Mouse (Mus musculus) liver, embryonic 13.5 days (tissue): ENCODE measurements around the gene N4bp2l1. TPM values are rescaled to one million over a fixed set of nuclear protein-coding genes. Genes with fewer than 3 reads are reported as not detected.
A peak's percentile ranks its signal among the peaks of the same experiment; 100 is the strongest.

Source experiments
- ATAC-seq: fragments of 200-750 bp; cut with Nextera tagmentation; 2 replicates; pipeline ENCODE4 v1.8.0; 2017; ENCODE audit warnings: low read depth, mild to moderate bottlenecking, moderate number of reproducible peaks, moderate library complexity
- DNase-seq: peaks from one replicate; pipeline ENCODE4 v3.0.0; 2022
- H3K27ac ChIP-seq: fragments of 300-500 bp; sonication (generic); 2 replicates; pipeline ENCODE4 v1.5.1; 2015; ENCODE audit warnings: moderate library complexity, mild to moderate bottlenecking, inconsistent platforms
- H3K27me3 ChIP-seq: fragments of 300-500 bp; sonication (generic); 2 replicates; pipeline ENCODE4 v1.6.1; 2015; ENCODE audit warnings: mild to moderate bottlenecking, inconsistent platforms
- H3K36me3 ChIP-seq: fragments of 300-500 bp; sonication (generic); 2 replicates; pipeline ENCODE4 v1.6.1; 2015; ENCODE audit warnings: mild to moderate bottlenecking, inconsistent platforms
- H3K4me1 ChIP-seq: fragments of 300-500 bp; sonication (generic); replicated peaks from 2 replicates; pipeline ENCODE4 v1.6.1; 2015; ENCODE audit warnings: inconsistent platforms
- H3K4me2 ChIP-seq: fragments of 300-500 bp; sonication (generic); 2 replicates; pipeline ENCODE4 v1.6.1; 2015; ENCODE audit warnings: inconsistent platforms, mild to moderate bottlenecking, moderate library complexity
- H3K4me3 ChIP-seq: fragments of 300-500 bp; sonication (generic); replicated peaks from 2 replicates; pipeline ENCODE4 v1.5.1; 2015; ENCODE audit warnings: mild to moderate bottlenecking, inconsistent platforms
- H3K9ac ChIP-seq: fragments of 300-500 bp; sonication (generic); 2 replicates; pipeline ENCODE4 v1.6.1; 2015; ENCODE audit warnings: mild to moderate bottlenecking, inconsistent platforms
- H3K9me3 ChIP-seq: fragments of 300-500 bp; sonication (generic); replicated peaks from 2 replicates; pipeline ENCODE4 v1.6.1; 2016; ENCODE audit warnings: inconsistent platforms
- WGBS: fragments of 180-500 bp; shearing (Covaris S2); methylation state at CpG from one replicate; pipeline ENCODE4 v1.1.7; 2015; ENCODE audit not compliant: insufficient replicate concordance; 5-methylcytosine and 5-hydroxymethylcytosine counted together
- polyA plus RNA-seq: library from polyadenylated mRNA; unstranded; fragments of >200 nt; fragmentation: Nextera tagmentation; extraction: Ambion mirVana; gene quantifications from 2 replicates; pipeline ENCODE4 v1.2.1, GENCODE M21; 2015

The N4bp2l1 gene
- polyA plus RNA-seq, 1 experiment from 2014 or later = 8.5 TPM

GRCm38 (mm10) chr5:150583181-150583580 is 13.8 kb downstream of the N4bp2l1 start:
- DNase-seq (no peak), ATAC-seq (no peak)
- no peaks in the 10 kb centered on the region for H3K36me3 ChIP-seq
- no peak overlapping the region for H3K4me2 ChIP-seq
- H3K4me1 ChIP-seq = peaks cover 67% of the 10 kb centered on the region
- WGBS = 70% methylated on average over 5 of the region's 5 CpGs
- no peak overlapping the region; the same call in 1 of the 2 replicates for H3K27ac ChIP-seq
- no peaks in the 10 kb centered on the region for H3K9me3 ChIP-seq
- H3K27me3 ChIP-seq = no peaks in the 10 kb centered on the region
- no peak overlapping the region for H3K9ac ChIP-seq
- no peak overlapping the region for H3K4me3 ChIP-seq

- ATAC-seq = no peak
- Histone ChIP-seq H3K4me3 (no peak overlapping the region), H3K27me3 (no peaks in the 10 kb centered on the region), H3K27ac (no peak overlapping the region), H3K36me3 (no peaks in the 10 kb centered on the region), H3K4me1 (peaks cover 81% of the 10 kb centered on the region), H3K9me3 (no peaks in the 10 kb centered on the region), H3K4me2 (no peak overlapping the region), H3K9ac (no peak overlapping the region)
- WGBS = 70% methylated on average over 6 of the region's 6 CpGs
- DNase-seq = no peak
Measured at GRCm38 (mm10) chr5:150581180-150581579, 15.8 kb downstream of the N4bp2l1 start.

- peak overlapping the region; percentile 31 for H3K9ac ChIP-seq
- DNase-seq (peak; percentile 73), ATAC-seq (peak; percentile 96)
- 0 out of 2 replicates have a peak, but pooled peaks cover 4% of the 10 kb centered on the region for H3K36me3 ChIP-seq
- H3K4me2 ChIP-seq = peak overlapping the region; percentile 61
- H3K27me3 ChIP-seq = no peaks in the 10 kb centered on the region
- H3K27ac ChIP-seq = peak overlapping the region; percentile 94
- peaks cover 68% of the 10 kb centered on the region for H3K4me1 ChIP-seq
- peak overlapping the region; percentile 23 for H3K4me3 ChIP-seq
- WGBS = 16% methylated on average over 6 of the region's 6 CpGs
- no peaks in the 10 kb centered on the region for H3K9me3 ChIP-seq
Measured at GRCm38 (mm10) chr5:150578613-150579171, 18.3 kb downstream of the N4bp2l1 start.

GRCm38 (mm10) chr5:150576832-150577231 is 20.2 kb downstream of the N4bp2l1 start:
- ATAC-seq (no peak), DNase-seq (no peak)
- Histone ChIP-seq H3K27ac (peak overlapping the region; percentile 94), H3K9ac (no peak overlapping the region), H3K9me3 (no peaks in the 10 kb centered on the region), H3K4me3 (no peak overlapping the region), H3K27me3 (no peaks in the 10 kb centered on the region), H3K36me3 (peaks cover 18% of the 10 kb centered on the region), H3K4me1 (peaks cover 57% of the 10 kb centered on the region), H3K4me2 (no peak overlapping the region)
- WGBS = 80% methylated on average over 11 of the region's 11 CpGs

GRCm38 (mm10) chr5:150574885-150575284 is 22.1 kb downstream of the N4bp2l1 start:
- Histone ChIP-seq H3K27ac (no peak overlapping the region), H3K9ac (no peak overlapping the region), H3K27me3 (no peaks in the 10 kb centered on the region), H3K36me3 (peaks cover 35% of the 10 kb centered on the region), H3K9me3 (no peaks in the 10 kb centered on the region), H3K4me3 (no peak overlapping the region), H3K4me1 (peaks cover 40% of the 10 kb centered on the region), H3K4me2 (no peak overlapping the region)
- WGBS = 72% methylated on average over 5 of the region's 5 CpGs
- DNase-seq (no peak), ATAC-seq (no peak)

GRCm38 (mm10) chr5:150574403-150574802 is 22.6 kb downstream of the N4bp2l1 start:
- 84% methylated on average over 3 of the region's 3 CpGs for WGBS

GRCm38 (mm10) chr5:150570496-150571219 is 26.3 kb downstream of the N4bp2l1 start:
- Histone ChIP-seq H3K9me3 (no peaks in the 10 kb centered on the region), H3K36me3 (peaks cover 72% of the 10 kb centered on the region), H3K4me1 (no peaks in the 10 kb centered on the region), H3K27ac (no peak overlapping the region), H3K4me2 (no peak overlapping the region), H3K27me3 (no peaks in the 10 kb centered on the region), H3K9ac (no peak overlapping the region), H3K4me3 (no peak overlapping the region)
- ATAC-seq (no peak), DNase-seq (no peak)
- 90% methylated on average over 11 of the region's 11 CpGs for WGBS

More at GRCm38 (mm10) chr5:150574403-150574802, 22.6 kb downstream of the N4bp2l1 start:
- Histone ChIP-seq H3K27me3 (no peaks in the 10 kb centered on the region), H3K4me3 (no peak overlapping the region), H3K4me2 (no peak overlapping the region), H3K4me1 (peaks cover 36% of the 10 kb centered on the region), H3K36me3 (peaks cover 39% of the 10 kb centered on the region), H3K9ac (no peak overlapping the region), H3K27ac (no peak overlapping the region), H3K9me3 (no peaks in the 10 kb centered on the region)
- ATAC-seq (no peak), DNase-seq (no peak)

GRCm38 (mm10) chr5:150566971-150567370 is 30.0 kb downstream of the N4bp2l1 start:
- H3K9me3 ChIP-seq = no peaks in the 10 kb centered on the region
- H3K36me3 ChIP-seq = peaks cover 87% of the 10 kb centered on the region
- no peak overlapping the region for H3K4me2 ChIP-seq
- no peaks in the 10 kb centered on the region for H3K4me1 ChIP-seq
- 88% methylated on average over 5 of the region's 5 CpGs for WGBS
- no peaks in the 10 kb centered on the region for H3K27me3 ChIP-seq
- ATAC-seq = no peak
- H3K9ac ChIP-seq = no peak overlapping the region
- no peak overlapping the region for H3K27ac ChIP-seq
- no peak for DNase-seq
- H3K4me3 ChIP-seq = no peak overlapping the region

GRCm38 (mm10) chr5:150566226-150566625 is 30.8 kb downstream of the N4bp2l1 start:
- 69% methylated on average over 3 of the region's 3 CpGs for WGBS
- no peak overlapping the region for H3K4me2 ChIP-seq
- ATAC-seq (no peak), DNase-seq (no peak)
- no peak overlapping the region for H3K9ac ChIP-seq
- peaks cover 89% of the 10 kb centered on the region for H3K36me3 ChIP-seq
- H3K4me3 ChIP-seq = no peak overlapping the region
- H3K9me3 ChIP-seq = no peaks in the 10 kb centered on the region
- H3K27ac ChIP-seq = no peak overlapping the region
- H3K27me3 ChIP-seq = no peaks in the 10 kb centered on the region
- H3K4me1 ChIP-seq = peaks cover 6% of the 10 kb centered on the region

GRCm38 (mm10) chr5:150564426-150564825 is 32.6 kb downstream of the N4bp2l1 start:
- H3K36me3 ChIP-seq = peaks cover 89% of the 10 kb centered on the region
- no peaks in the 10 kb centered on the region for H3K27me3 ChIP-seq
- H3K9me3 ChIP-seq = no peaks in the 10 kb centered on the region
- ATAC-seq = no peak
- no peak overlapping the region for H3K4me2 ChIP-seq
- no peak overlapping the region for H3K9ac ChIP-seq
- peaks cover 6% of the 10 kb centered on the region for H3K4me1 ChIP-seq
- 84% methylated on average over 6 of the region's 6 CpGs for WGBS
- no peak overlapping the region for H3K4me3 ChIP-seq
- DNase-seq = no peak
- H3K27ac ChIP-seq = no peak overlapping the region

- Histone ChIP-seq H3K4me2 (no peak overlapping the region), H3K36me3 (peaks cover 94% of the 10 kb centered on the region), H3K9ac (no peak overlapping the region), H3K4me3 (no peak overlapping the region), H3K27ac (peak overlapping the region; percentile 15; the same call in 1 of the 2 replicates), H3K4me1 (peaks cover 6% of the 10 kb centered on the region), H3K27me3 (no peaks in the 10 kb centered on the region), H3K9me3 (no peaks in the 10 kb centered on the region)
- WGBS = 68% methylated on average over 5 of the region's 5 CpGs
- DNase-seq (no peak), ATAC-seq (no peak)
Measured at GRCm38 (mm10) chr5:150561783-150562182, 35.2 kb downstream of the N4bp2l1 start.

GRCm38 (mm10) chr5:150561376-150561775 is 35.6 kb downstream of the N4bp2l1 start:
- peaks cover 6% of the 10 kb centered on the region for H3K4me1 ChIP-seq
- no peak overlapping the region for H3K4me3 ChIP-seq
- peak overlapping the region; percentile 15; the same call in 1 of the 2 replicates for H3K27ac ChIP-seq
- no peak overlapping the region for H3K9ac ChIP-seq
- no peaks in the 10 kb centered on the region for H3K9me3 ChIP-seq
- H3K27me3 ChIP-seq = no peaks in the 10 kb centered on the region
- no peak overlapping the region for H3K4me2 ChIP-seq
- ATAC-seq (no peak), DNase-seq (no peak)
- H3K36me3 ChIP-seq = peaks cover 92% of the 10 kb centered on the region
